Mouse (Mus musculus) testis, adult 2 months (tissue): ENCODE data around the gene Cdk12. TPM values are rescaled to one million over a fixed set of nuclear protein-coding genes. Genes with fewer than 3 reads are reported as not detected.
A peak's percentile ranks its signal among the peaks of the same experiment; 100 is the strongest.
"Not testable (repeated sequence)": the region's sequence is repeated elsewhere in the genome, so short reads cannot be mapped to it uniquely, and the experiment has no call there.

Experiments
- H3K27ac ChIP-seq: fragments of 200-500 bp; 2 replicates; pipeline ENCODE4 v1.5.1; 2012; ENCODE audit warnings: low read depth, low read length; ENCODE audit not compliant: control insufficient read depth, insufficient read depth
- H3K27me3 ChIP-seq: fragments of 200-500 bp; 2 replicates; pipeline ENCODE4 v1.6.1; 2012; ENCODE audit warnings: mild to moderate bottlenecking, low read length, moderate library complexity; ENCODE audit not compliant: control insufficient read depth, insufficient read depth
- H3K36me3 ChIP-seq: fragments of 200-500 bp; 2 replicates; pipeline ENCODE4 v1.6.1; 2012; ENCODE audit warnings: mild to moderate bottlenecking, low read length; ENCODE audit not compliant: control insufficient read depth, insufficient read depth
- H3K4me1 ChIP-seq: fragments of 200-500 bp; 2 replicates; pipeline ENCODE4 v1.6.1; 2012; ENCODE audit warnings: low read length; ENCODE audit not compliant: control insufficient read depth, insufficient read depth
- H3K4me3 ChIP-seq: fragments of 200-500 bp; 2 replicates; pipeline ENCODE4 v1.5.1; 2012; ENCODE audit warnings: low read depth, mild to moderate bottlenecking, low read length, moderate library complexity, mixed read lengths; ENCODE audit not compliant: control insufficient read depth
- CTCF ChIP-seq: fragments of 200-500 bp; IDR thresholded peaks from 2 replicates; pipeline ENCODE4 v1.5.1; 2012; ENCODE audit warnings: low read depth, mild to moderate bottlenecking, inconsistent platforms, low read length, moderate library complexity; ENCODE audit not compliant: control insufficient read depth, insufficient read depth, insufficient replicate concordance
- POLR2A ChIP-seq: fragments of 200-500 bp; IDR thresholded peaks from 2 replicates; pipeline ENCODE4 v1.6.1; 2012; ENCODE audit warnings: low read depth, mild to moderate bottlenecking, inconsistent platforms, low read length, moderate library complexity; ENCODE audit not compliant: control insufficient read depth
- polyA plus RNA-seq: library from polyadenylated mRNA; depleted of rRNA; stranded (reverse); fragments of >200 nt; gene quantifications from 2 replicates; pipeline ENCODE4 v1.2.3, GENCODE M21; 2012

Gene Cdk12
- polyA plus RNA-seq, 1 experiment: 17.6 TPM

GRCm38 (mm10) chr11:98201791-98202640 is 843 bp upstream of the Cdk12 start:
- peak overlapping the region; percentile 96 for H3K4me3 ChIP-seq
- peak overlapping the region; percentile 99 for H3K27ac ChIP-seq
- TF ChIP-seq POLR2A (no peak), CTCF (no peak)
- H3K36me3 ChIP-seq: peaks cover 3% of the 10 kb centered on the region
- no peaks in the 10 kb centered on the region for H3K27me3 ChIP-seq
- H3K4me1 ChIP-seq: peaks cover 11% of the 10 kb centered on the region

GRCm38 (mm10) chr11:98203351-98203911 is 572 bp downstream of the Cdk12 start:
- Histone ChIP-seq H3K4me1 (peaks cover 11% of the 10 kb centered on the region), H3K27me3 (no peaks in the 10 kb centered on the region), H3K4me3 (peak overlapping the region; percentile 96), H3K36me3 (peaks cover 3% of the 10 kb centered on the region), H3K27ac (peak overlapping the region; percentile 96)
- 0 out of 2 replicates have a peak, but pooled peaks have one; percentile 27 for TF ChIP-seq POLR2A
- no peak for TF ChIP-seq CTCF

- TF ChIP-seq POLR2A (no peak), CTCF (no peak)
- peaks cover 3% of the 10 kb centered on the region for H3K36me3 ChIP-seq
- H3K27me3 ChIP-seq: no peaks in the 10 kb centered on the region
- H3K4me3 ChIP-seq: peak overlapping the region; percentile 96
- H3K27ac ChIP-seq: peak overlapping the region; percentile 96
- peaks cover 11% of the 10 kb centered on the region for H3K4me1 ChIP-seq
Observed at GRCm38 (mm10) chr11:98203931-98204421, 1.1 kb downstream of the Cdk12 start.

- TF ChIP-seq POLR2A: no peak
- no peak for TF ChIP-seq CTCF
- H3K4me3 ChIP-seq: no peak overlapping the region
- H3K27me3 ChIP-seq: no peaks in the 10 kb centered on the region
- H3K4me1 ChIP-seq: peaks cover 11% of the 10 kb centered on the region
- no peak overlapping the region for H3K27ac ChIP-seq
- peaks cover 3% of the 10 kb centered on the region for H3K36me3 ChIP-seq
Observed at GRCm38 (mm10) chr11:98205463-98205862, 2.6 kb downstream of the Cdk12 start.

GRCm38 (mm10) chr11:98206281-98206680 is 3.4 kb downstream of the Cdk12 start:
- H3K4me1 ChIP-seq, H3K27ac ChIP-seq, H3K36me3 ChIP-seq, H3K4me3 ChIP-seq, H3K27me3 ChIP-seq: not testable (repeated sequence)

DNA sequence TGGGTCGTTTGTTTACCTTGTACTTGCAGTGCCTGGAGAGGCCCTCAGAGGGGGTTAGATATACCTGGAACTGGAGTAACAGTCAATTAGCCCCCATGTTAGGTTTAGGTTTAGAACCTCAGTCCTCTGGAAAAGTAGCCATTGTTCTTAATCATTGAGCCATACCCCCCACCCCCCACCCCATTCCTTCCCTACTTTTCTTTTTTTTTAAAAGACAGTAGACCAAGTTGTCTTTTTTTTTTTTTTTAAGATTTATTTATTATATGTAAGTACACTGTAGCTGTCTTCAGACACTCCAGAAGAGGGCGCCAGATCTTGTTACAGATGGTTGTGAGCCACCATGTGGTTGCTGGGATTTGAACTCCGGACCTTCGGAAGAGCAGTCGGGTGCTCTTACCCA is 6.8 kb downstream of the Cdk12 start:
- H3K36me3 ChIP-seq, H3K4me3 ChIP-seq, H3K27ac ChIP-seq, H3K27me3 ChIP-seq, H3K4me1 ChIP-seq: not testable (repeated sequence)

DNA sequence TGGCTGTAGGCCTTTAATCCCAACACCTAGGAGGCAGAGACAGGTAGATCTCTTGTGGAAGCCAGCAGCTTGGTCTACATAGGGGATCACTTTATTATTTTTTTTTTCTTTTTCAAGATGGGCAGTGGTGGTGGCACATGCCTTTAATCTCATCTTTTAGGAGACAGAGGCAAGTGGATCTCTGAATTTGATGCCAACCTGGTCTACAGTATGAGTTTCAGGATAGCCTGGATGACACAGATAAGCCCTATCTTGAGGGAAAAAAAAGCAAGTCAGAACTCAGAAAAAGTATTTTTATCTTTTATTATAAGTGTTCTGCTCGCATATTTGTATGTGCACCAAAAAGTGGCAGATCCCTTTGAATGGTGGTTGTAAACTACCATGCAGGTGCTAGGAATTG is 10.5 kb downstream of the Cdk12 start:
- no peak overlapping the region for H3K4me3 ChIP-seq
- H3K36me3 ChIP-seq: peaks cover 3% of the 10 kb centered on the region; the same call in 1 of the 2 replicates
- no peaks in the 10 kb centered on the region for H3K4me1 ChIP-seq
- TF ChIP-seq POLR2A: no peak
- TF ChIP-seq CTCF: no peak
- H3K27me3 ChIP-seq: no peaks in the 10 kb centered on the region
- H3K27ac ChIP-seq: no peak overlapping the region

GRCm38 (mm10) chr11:98226349-98226748 is 23.5 kb downstream of the Cdk12 start:
- no peak overlapping the region for H3K27ac ChIP-seq
- no peaks in the 10 kb centered on the region for H3K27me3 ChIP-seq
- TF ChIP-seq POLR2A (no peak), CTCF (no peak)
- H3K4me3 ChIP-seq: no peak overlapping the region
- H3K4me1 ChIP-seq: no peaks in the 10 kb centered on the region
- H3K36me3 ChIP-seq: no peaks in the 10 kb centered on the region; the same call in none of the 2 replicates
